Mouse (Mus musculus): ENCODE measurements around the gene Hck.

DNA sequence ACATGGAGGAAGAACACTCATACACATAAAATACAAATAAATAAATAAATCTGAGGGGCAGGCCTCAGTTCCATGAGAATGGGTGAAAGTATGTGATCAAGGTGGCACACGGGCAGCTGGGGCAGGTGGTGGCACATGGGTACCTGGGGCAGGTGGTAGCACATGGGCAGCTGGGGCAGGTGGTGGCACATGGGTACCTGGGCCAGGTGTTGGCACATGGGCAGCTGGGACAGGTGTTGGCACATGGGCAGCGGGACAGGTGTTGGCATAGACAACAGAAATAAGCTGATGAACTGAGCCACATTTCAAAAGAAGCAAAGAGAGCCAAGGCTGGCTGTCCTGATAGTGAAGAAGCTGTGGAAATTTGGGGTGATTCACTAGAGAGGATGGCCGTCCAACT lies 41.5 kb downstream of the Hck start:
- no peak for TF ChIP-seq CTCF (IDR thresholded peaks at IDR 0.05; ENCODE audit: low read depth)
- no peak for TF ChIP-seq EP300 (IDR thresholded peaks at IDR 0.05; ENCODE audit: low read depth)
